Mouse (Mus musculus): ENCODE results near the gene Olfr1392.

Olfr1392 gene

DNA sequence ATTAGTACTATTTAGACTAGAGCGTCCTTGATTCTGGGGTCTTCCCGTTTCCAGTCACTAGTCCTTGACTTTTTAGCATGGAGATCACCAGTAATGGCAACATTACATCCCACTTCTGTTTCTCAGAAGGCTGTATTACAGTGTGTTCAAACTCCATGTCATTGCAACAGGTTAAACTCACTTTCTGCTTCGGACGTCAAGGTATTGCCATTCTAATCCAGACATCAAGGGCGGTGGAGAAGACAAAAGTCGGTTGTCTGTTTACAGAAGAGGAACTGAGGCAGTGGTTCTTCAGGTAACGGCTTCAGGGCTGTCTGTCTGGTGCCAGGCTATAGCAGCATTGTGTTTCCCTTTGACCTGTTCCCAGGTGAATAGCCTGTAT is 33.7 kb upstream of the Olfr1392 start:
- no peak for DNase-seq (ENCODE audit: low read depth, low spot score)

DNA sequence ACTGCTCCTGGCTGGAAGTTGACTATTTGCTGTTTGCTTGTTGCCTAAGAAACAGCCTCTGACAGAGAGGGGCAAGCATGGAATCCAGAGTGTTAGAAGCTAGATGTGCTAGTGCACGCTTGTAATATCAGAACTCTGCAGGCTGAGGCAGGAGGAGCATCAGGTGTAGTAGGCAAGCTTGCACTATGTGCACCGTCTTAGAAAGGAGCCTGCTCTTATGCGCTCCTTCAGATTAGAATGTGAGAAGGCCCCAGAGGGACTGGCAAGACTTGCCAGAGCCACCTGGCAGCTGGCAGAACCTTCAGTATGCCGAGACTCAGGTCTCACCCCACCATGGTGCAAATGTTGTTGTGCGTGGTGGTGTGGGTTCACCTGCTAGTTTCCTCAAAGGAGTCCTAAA is 33.0 kb upstream of the Olfr1392 start:
- DNase-seq (ENCODE audit: low read depth, low spot score) = no peak

DNA sequence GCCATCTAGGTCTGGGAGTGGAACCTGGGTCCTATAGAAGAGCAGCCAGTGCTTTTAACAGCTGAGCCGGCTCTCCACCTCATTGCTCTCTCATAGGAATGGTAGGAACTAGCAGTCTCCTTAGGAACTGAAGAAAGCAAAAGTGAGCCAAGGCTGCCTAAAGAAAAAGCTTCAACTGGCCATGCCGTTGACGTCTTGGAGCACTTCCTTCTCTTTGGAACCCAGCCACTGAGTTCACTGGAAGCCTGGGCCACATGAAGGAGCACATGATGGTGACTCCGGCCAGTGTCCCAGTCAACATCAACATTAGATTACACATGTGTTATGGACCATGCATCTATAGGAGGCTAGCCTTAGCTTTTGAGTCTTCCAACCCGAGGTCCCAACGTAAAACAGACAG is 32.0 kb upstream of the Olfr1392 start:
- DNase-seq (ENCODE audit: low read depth, low spot score) = no peak

DNA sequence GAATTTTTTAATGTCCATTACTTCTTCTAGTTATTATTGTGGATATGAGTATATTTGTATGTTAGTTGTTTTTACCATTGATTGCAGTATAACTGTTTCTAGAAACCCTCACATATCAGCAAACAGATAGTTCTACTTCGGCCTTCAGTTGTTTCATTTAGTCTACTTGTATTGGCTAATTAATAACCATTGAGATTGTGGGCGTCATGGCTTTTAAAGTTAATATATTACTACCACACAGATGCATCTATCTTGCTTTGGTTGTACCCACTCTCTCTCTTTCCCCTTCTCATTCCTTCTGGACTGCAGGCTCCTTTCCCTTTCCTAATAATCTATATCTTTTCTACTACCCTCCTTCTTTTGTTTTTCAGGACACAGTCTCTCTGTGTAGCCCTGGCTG is 25.8 kb upstream of the Olfr1392 start:
- DNase-seq (ENCODE audit: low read depth, low spot score) = no peak

DNA sequence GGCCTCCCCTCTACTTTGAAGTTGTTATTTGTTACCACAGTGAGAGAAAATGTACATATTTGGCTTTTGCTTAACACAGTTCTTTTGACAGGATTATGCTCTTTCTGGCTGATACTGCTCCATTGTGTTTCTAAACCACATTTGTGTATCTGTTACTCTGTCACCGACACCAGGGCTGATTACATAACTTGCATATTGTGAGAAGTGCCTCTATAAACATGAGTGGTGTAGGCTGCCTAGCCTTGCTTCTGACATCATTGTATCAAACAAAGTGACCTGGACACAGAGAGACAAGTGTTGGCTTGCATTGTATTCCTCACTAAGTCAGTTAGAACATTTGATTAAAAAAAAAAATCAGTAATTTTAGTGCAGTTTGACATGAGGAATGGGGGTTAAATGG is 25.3 kb upstream of the Olfr1392 start:
- no peak for DNase-seq (ENCODE audit: low read depth, low spot score)

DNA sequence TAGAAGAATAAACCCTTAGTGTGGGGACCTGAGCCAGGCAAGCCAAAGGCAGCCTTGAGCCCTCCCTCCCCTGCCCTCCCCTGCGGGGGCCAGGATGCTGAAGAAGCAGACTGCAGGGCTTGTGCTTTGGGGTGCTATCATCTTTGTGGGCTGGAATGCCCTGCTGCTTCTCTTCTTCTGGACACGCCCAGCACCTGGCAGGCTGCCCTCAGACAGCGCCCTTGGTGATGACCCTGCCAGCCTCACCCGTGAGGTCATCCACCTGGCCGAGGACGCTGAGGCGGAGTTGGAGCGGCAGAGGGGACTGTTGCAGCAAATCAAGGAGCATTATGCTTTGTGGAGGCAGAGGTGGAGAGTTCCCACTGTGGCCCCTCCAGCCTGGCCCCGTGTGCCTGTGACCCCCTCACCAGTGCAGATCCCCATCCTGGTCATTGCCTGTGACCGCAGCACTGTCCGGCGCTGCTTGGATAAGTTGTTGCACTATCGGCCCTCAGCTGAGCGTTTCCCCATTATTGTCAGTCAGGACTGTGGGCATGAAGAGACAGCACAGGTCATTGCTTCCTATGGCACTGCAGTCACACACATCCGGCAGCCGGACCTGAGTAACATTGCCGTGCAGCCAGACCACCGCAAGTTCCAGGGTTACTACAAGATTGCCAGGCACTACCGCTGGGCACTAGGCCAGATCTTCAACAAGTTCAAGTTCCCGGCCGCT is 24.3 kb upstream of the Olfr1392 start:
- DNase-seq (ENCODE audit: low read depth, low spot score) = no peak

DNA sequence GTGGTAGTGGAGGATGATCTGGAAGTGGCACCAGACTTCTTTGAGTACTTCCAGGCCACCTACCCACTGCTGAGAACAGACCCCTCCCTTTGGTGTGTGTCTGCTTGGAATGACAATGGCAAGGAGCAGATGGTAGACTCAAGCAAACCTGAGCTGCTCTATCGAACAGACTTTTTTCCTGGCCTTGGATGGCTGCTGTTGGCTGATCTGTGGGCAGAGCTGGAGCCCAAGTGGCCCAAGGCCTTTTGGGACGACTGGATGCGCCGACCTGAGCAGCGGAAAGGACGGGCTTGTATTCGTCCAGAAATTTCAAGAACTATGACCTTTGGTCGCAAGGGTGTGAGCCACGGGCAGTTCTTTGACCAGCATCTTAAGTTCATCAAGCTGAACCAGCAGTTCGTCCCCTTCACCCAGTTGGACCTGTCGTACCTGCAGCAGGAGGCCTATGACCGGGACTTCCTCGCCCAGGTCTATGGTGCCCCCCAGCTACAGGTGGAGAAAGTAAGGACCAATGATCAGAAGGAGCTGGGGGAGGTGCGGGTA is 23.7 kb upstream of the Olfr1392 start:
- DNase-seq (ENCODE audit: low read depth, low spot score) = no peak

DNA sequence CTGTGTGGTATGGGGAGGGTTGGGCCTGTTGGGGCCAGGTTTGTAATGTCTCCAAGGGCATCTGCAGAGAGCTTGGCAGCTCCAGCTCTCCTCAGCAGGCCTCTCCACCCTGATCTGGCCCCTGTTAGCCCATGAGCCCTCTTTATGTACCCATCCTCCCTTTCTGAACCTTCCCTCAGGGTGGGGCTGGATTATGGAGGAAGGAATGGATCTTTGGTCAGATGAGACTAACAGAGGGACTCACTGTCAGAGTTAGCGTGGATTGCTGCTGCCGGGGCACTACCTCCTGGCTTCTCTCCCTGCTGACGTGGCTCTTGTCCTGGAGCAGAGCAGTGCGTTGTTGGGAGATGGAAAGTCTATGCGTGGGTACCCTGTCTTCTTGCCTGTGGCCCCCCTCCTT is 22.8 kb upstream of the Olfr1392 start:
- no peak for DNase-seq (ENCODE audit: low read depth, low spot score)

DNA sequence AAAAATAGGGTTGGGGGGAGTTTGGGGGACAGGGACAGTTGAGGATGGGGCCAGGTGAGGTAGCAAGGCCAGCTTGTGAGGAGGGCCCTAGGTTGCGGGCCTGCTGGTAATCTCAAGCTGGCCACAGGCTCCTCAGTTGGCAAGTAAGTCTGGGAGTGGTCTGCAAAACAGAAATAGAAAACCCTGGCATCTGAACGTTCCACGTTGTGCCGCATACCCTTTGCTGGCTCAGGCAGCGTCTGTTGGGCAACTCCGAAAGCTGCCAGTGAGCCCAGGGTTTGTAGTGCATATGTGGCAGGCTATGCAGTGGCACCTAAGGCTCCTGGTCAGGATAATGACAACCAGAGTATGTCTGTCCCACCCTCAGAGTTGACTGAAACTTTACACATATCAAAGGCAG is 21.9 kb upstream of the Olfr1392 start:
- DNase-seq (ENCODE audit: low read depth, low spot score) = no peak

DNA sequence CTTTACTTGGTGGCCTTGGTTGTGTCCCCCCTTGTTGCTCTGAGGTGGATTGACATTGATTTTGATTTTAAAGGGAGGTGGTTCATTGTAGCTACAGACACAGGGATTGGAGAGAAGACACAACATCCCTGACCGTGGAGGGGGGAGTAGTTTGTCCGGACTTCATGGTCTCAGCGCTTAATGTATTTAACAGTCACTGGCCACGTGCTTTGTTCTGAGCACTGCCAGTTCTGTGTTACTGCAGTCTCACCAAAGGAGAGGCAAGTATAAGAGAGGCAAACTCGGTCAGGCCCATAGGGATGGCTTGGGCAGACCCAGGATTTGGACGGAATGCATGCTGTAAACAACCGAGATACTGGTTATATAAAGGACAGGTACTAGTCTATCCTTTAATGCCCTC is 21.0 kb upstream of the Olfr1392 start:
- DNase-seq (ENCODE audit: low read depth, low spot score) = no peak

DNA sequence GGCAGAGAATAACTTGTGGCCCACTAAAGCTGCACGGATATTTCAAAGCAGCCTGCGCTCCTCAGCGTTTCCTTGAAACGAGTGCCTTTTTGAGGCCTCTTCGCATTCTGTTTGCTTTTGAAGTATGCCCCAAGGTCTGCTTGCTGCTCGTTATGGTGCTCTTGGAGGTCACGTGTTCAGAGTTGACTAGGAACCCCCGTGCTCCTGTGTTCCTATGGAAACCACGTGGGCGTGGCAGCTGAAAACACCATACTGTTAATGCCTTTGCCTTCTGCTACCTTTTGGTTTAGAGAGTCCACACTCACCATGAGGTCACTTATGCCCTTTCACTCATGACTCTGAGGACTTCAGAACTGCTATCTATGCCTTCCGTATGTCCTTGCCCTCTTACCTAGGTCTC is 20.5 kb upstream of the Olfr1392 start:
- no peak for DNase-seq (ENCODE audit: low read depth, low spot score)

DNA sequence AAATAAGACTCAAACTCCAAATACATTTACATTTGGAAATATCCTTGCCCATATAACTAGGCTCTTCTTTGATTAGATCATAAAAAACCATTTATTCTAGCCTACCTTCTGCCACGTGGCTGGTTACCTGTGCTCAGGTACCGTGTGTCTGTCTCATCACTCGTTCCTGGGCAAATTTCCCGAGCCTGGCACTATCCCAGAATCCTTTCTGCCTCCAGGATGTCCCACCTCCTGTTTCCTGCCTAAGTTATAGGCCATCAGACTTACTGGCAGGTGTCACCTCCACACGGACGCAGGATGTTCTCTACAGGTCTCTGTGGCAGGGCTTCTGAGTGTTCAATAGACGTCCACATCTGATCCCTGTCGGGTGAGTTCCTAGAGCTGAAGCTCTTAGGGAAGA is 20.0 kb upstream of the Olfr1392 start:
- DNase-seq (ENCODE audit: low read depth, low spot score) = no peak

DNA sequence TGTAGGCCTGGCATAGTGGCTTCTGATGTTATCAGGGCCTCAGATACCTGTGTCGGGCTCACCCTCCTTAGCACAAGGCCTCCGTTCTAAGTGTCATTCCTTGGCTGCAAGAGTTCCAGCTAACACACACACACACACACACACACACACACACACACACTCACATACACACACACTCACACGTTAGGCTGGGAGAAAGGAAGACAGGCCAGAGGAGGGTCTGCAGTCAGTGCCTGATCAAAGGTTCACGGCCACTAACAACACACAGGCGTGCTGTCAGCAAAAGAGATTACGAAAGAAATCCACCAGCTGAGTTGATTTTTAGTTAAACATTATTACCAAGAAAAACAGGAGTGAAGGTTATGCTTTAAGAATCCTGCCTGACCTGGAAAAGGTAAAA is 18.4 kb upstream of the Olfr1392 start:
- no peak for DNase-seq (ENCODE audit: low read depth, low spot score)

DNA sequence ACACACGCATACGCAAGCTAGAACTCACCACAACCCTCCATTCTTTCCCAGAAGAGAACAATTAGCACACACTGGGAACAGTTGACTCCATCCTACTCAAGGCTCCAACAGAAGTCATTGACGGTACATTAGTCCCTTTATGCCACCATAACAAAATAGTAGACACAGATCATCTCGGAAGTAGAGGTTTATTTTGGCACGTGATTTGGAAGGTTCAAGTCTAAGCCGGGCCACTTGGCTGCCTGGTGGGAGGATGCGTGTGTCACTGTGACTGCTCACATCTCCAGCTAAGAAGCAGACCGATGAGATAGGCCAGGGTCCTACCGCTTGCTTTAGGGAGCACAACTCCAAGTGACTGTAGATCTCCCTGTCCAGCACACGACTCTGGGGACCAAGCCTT is 17.8 kb upstream of the Olfr1392 start:
- DNase-seq (ENCODE audit: low read depth, low spot score) = no peak

DNA sequence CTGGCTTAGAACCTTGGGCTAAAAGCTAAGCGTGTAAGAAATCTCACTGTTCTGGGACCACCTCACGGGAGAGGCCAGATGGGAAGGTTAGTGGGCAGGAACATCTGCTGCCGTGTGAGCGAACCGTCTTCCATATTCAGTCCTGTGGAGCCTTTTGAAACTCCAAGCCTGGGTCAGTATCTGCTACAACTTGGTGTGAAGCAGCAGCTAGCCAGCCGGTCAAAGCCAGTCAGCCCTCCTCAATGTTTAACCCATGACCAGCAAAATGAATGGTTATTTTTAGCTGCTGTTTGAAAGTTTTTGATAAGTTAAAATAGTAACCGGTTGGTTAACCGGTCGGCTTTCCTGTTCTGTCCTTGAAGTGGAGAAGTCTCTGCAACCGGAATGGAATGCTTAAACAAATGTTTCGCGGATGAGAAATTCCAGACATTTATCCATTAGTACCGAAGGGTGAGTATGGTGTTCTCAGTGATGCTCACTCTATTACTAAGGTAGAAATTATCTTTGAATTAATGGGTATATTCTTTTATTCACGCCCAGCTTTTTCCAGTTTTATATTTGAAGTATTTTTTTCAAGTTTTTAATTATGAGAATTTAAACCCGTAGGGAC is 17.0 kb upstream of the Olfr1392 start:
- DNase-seq (ENCODE audit: low read depth, low spot score) = no peak

DNA sequence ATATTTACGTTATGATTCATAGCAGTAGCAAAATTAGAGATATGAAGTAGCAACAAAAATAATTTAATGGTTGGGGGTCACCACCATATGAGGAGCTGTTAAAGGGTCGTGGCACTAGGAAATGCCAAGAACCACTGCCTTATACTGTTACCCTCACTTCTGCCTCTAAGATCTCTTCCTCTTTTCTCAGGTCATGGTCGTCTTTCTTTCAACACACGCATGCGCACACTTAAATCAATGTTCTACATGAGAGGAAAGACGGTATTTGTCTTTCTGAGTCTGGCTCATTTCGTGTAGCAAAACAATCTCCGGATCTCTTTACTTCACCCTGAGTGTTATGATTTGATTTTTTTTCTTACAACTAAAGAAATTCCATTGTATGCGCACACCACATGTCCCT is 15.3 kb upstream of the Olfr1392 start:
- no peak for DNase-seq (ENCODE audit: low read depth, low spot score)

DNA sequence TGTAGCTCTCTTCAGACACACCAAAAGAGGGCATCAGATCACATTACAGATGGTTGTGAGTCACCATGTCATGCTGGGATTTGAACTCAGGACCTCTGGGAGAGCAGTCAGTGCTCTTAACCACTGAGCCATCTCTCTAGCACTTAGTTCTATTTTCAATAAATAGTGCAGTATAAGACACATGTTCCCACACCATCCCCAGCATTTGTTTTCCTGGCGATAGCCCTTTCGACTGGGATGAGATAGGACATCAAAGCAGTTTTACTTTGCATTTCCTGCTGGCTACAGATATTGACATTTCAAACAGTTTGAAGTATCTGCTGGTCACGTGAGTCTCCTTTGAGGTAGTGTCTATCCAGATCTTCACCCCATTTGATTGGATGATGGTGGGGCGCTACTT is 14.7 kb upstream of the Olfr1392 start:
- DNase-seq (ENCODE audit: low read depth, low spot score) = no peak

DNA sequence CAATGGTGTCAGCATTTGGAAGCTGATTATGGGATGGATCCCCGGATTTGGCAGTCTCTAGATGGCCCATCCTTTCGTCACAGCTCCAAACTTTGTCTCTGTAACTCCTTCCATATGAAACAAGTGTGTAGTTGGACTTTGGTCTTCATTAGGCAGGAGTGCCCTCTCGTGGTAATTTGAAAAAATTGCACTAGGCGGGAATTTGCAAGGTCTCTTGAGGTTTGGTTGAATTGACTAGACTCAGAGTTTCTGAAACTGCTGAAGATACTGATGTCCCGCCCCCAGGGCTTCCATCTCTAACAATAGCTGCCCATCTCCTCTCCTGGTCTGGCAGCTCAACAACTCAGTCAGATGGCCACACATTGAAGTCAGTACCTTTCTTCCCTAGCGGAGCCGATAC is 13.7 kb upstream of the Olfr1392 start:
- DNase-seq (ENCODE audit: low read depth, low spot score) = peak; percentile 44

DNA sequence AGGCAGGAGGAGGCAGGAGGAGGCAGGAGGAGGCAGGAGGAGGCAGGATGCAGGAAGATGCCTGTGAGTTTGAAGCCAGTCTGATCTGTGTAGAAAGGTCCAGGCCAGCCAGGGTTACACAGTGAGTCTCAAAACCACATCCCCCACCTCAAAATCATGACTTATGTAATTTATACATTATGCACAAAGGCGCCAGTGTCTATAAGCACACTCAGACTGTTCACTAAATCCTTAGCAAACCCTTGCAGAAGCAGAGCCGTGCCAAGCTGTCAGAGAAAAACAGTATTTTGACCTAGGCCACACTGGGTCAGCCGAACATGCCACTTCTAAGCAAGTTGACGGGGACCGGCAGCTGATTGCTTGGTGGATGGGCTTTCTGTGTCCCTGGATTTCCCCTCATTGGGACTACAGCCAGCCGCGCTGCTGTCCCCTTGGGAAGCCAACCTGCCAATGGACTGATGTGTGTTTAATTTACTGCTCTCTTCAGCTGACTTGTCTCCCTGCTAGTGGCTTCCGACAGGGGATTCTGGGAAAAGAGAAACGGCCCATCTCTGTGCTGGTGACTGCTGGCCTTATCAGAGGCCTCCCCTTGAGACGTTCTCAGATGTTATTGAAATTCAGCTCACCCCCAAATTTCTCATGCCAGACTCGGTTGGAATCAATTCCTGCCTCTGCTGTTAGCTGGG is 11.1 kb upstream of the Olfr1392 start:
- no peak for DNase-seq (ENCODE audit: low read depth, low spot score)

DNA sequence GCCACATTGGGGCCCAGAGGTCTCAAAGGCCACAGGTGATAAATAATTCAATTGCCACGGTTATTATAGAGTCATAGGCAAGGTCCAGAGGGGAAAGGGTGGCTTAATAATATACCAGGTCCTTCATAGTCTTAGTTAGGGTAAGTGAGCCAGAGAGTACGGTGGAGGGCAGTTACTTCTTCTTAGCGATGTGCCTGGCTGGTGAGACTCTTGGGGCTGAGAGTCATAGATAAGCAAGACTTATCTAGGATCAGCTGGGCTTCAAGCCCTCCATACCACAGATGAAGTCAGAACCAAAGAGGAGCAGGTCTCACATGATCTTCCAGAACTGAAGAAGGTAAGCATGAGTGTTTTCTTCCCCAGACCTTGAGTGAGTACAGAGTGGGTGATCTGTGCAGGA is 6.9 kb upstream of the Olfr1392 start, which contains the start of gene Olfr1393:
Gene Olfr1393, plus strand, starts transcription at position 83 of the 400 bp plus-strand sequence.
- no peak for DNase-seq (ENCODE audit: low read depth, low spot score)

DNA sequence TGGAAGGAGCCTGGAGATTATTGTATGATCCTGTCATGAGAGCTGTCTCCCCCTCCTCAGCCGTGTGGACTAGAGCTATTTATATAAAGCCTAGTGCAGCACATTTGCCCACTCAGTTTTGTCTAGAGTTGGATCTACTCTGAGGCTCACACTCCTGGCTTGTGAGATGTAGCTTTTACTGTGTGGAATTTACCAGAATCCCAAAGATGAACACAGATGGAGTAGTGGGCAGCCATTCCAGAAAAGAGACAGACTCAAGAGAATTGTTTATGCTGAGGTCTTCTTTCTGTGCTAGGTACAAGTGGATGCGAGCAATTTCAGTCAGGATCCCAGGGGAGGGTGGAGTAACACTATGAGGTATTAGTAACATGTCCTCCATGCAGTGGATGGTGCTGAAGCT is 2.2 kb downstream of the Olfr1392 start:
- DNase-seq (ENCODE audit: low read depth, low spot score) = no peak

DNA sequence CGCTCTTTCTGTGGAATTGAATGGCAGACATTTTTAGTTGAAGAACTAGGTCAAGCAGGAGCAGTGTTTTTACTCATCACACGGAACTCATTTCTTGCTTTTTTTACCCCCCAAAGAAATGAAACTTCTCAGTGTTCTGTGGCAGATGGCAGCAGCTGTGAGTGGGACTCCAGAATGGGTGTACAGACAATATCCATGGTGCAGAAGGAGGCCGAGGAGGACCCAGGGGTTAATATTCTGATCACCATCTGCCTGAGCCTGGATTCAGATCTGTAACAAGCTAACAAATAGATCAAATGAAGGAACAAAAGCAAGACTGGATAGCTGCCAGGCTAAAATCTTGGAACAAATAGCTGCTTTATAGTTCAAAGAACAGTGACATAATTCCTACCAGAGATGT is 7.7 kb downstream of the Olfr1392 start:
- no peak for DNase-seq (ENCODE audit: low read depth, low spot score)

DNA sequence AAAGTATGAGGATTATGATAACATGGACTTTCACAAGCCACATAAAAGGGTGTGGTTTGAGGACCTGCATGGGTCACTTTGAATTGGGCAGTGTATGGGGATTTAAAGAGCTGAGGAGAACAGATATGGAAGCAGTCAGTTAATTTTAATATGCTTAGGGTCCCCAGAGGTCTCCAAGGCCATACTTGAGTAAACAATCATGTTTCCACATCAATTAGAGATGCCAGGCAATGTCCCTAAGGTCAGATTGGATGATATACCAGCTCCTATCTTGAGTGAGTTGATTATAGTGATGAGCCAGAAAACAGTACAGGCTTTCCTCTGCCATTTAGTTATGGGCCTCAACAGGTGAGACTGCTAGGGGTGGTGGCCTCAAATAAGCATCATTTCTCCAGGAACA is 19.4 kb downstream of the Olfr1392 start, which contains the start of gene Olfr10:
Gene Olfr10, plus strand, starts transcription at position 301 of the 400 bp plus-strand sequence.
- DNase-seq (ENCODE audit: low read depth, low spot score) = no peak

Measured in retina, postnatal 7 days (tissue).